Mouse (Mus musculus) CH12.LX (cell line): ENCODE measurements at regions not wholly inside any gene's neighbourhood (a gene's known extent, or its start where the extent isn't known, plus 50 kb on each side); places are given as distances from the start of the nearest gene placed in this dataset.
A peak's percentile ranks its signal among the peaks of the same experiment; 100 is the strongest.

Experiments
- DNase-seq: peaks from one replicate; pipeline ENCODE4 v3.0.0-alpha.2; 2013; ENCODE audit errors: extremely low read depth
- H3K27ac ChIP-seq: 2 replicates; pipeline ENCODE4 v1.5.1; 2012; ENCODE audit warnings: low read depth, mild to moderate bottlenecking, control low read depth, moderate library complexity; ENCODE audit not compliant: insufficient read depth
- H3K27me3 ChIP-seq: replicated peaks from 2 replicates; pipeline ENCODE3; 2012; ENCODE audit warnings: inconsistent platforms
- H3K36me3 ChIP-seq, 2 experiments: replicated peaks in 1 of 2; 2 replicates each; pipeline versions ENCODE3 to v1.6.1; 2012; ENCODE audit warnings: inconsistent platforms in 1 of 2, low read length in 1 of 2, mild to moderate bottlenecking in 1 of 2, mixed read lengths in 1 of 2, moderate library complexity in 1 of 2; ENCODE audit not compliant: control insufficient read depth in 1 of 2, insufficient read depth in 1 of 2
- H3K4me1 ChIP-seq, 2 experiments: 2 replicates each; pipeline ENCODE4 v1.6.1; 2012; ENCODE audit warnings: inconsistent platforms in 1 of 2, moderate library complexity in 1 of 2; ENCODE audit not compliant: insufficient read depth in 2 of 2, control insufficient read depth in 1 of 2
- H3K4me2 ChIP-seq: 2 replicates; pipeline ENCODE4 v1.6.1; 2012; ENCODE audit warnings: low read depth, mild to moderate bottlenecking, control low read depth; ENCODE audit not compliant: poor library complexity, insufficient read depth, severe bottlenecking
- H3K4me3 ChIP-seq, 3 experiments: fragments of 150-350 bp in 1 of 3; sonication (generic) in 1 of 3; replicated peaks in 1 of 3; 2 replicates each; pipeline versions ENCODE3 to v1.5.1; 2011 to 2012; ENCODE audit warnings: low read depth in 2 of 3, low read length in 2 of 3, mild to moderate bottlenecking in 2 of 3, moderate library complexity in 2 of 3, control low read depth in 1 of 3, improper control_type of control experiment in 1 of 3, inconsistent platforms in 1 of 3, mixed read lengths in 1 of 3; ENCODE audit not compliant: poor library complexity in 1 of 3
- H3K79me2 ChIP-seq: replicated peaks from 2 replicates; pipeline ENCODE4 v1.6.1; 2012; ENCODE audit warnings: mild to moderate bottlenecking, moderate library complexity; ENCODE audit not compliant: control insufficient read depth, poor library complexity, insufficient read depth, severe bottlenecking; ENCODE audit errors: extremely low read depth
- H3K9ac ChIP-seq: 2 replicates; pipeline ENCODE4 v1.6.1; 2012; ENCODE audit warnings: low read depth, mild to moderate bottlenecking, control low read depth, moderate library complexity; ENCODE audit not compliant: insufficient read depth
- H3K9me3 ChIP-seq: replicated peaks from 2 replicates; pipeline ENCODE3; 2012; ENCODE audit warnings: low read length, inconsistent platforms, mixed read lengths
- CHD1 ChIP-seq: IDR thresholded peaks from 2 replicates; pipeline ENCODE4 v1.6.1; 2012; ENCODE audit warnings: low read depth, low read length, improper control_type of control experiment, inconsistent platforms
- E2F4 ChIP-seq: IDR thresholded peaks from 2 replicates; pipeline ENCODE4 v1.6.1; 2011; ENCODE audit warnings: low read depth, low read length, improper control_type of control experiment; ENCODE audit not compliant: insufficient replicate concordance
- ELF1 ChIP-seq: IDR thresholded peaks from 2 replicates; pipeline ENCODE4 v1.6.1; 2014; ENCODE audit warnings: low read depth, mild to moderate bottlenecking, inconsistent platforms, low read length, improper control_type of control experiment
- EP300 ChIP-seq: IDR thresholded peaks from 2 replicates; pipeline ENCODE4 v1.6.1; 2011; ENCODE audit warnings: low read length, improper control_type of control experiment
- ETS1 ChIP-seq: conservative IDR thresholded peaks from 2 replicates; pipeline ENCODE4 v1.6.1; 2012; ENCODE audit warnings: low read depth, mild to moderate bottlenecking, inconsistent platforms, low read length, improper control_type of control experiment, moderate library complexity
- JUND ChIP-seq: conservative IDR thresholded peaks from 2 replicates; pipeline ENCODE4 v1.6.1; 2011; ENCODE audit warnings: low read depth, low read length, improper control_type of control experiment
- KAT2A ChIP-seq: IDR thresholded peaks from 2 replicates; pipeline ENCODE4 v1.6.1; 2012; ENCODE audit warnings: low read length, improper control_type of control experiment, inconsistent platforms; ENCODE audit not compliant: insufficient replicate concordance
- MAFK ChIP-seq: IDR thresholded peaks from 2 replicates; pipeline ENCODE4 v1.6.1; 2011; ENCODE audit warnings: low read length, improper control_type of control experiment; ENCODE audit not compliant: insufficient replicate concordance
- MAX ChIP-seq: IDR thresholded peaks from 2 replicates; pipeline ENCODE4 v1.6.1; 2011; ENCODE audit warnings: low read length, improper control_type of control experiment
- MXI1 ChIP-seq: IDR thresholded peaks from 2 replicates; pipeline ENCODE4 v1.6.1; 2011; ENCODE audit warnings: mild to moderate bottlenecking, low read depth, low read length, improper control_type of control experiment
- NELFE ChIP-seq: IDR thresholded peaks from 2 replicates; pipeline ENCODE4 v1.6.1; 2011; ENCODE audit warnings: low read depth, low read length, improper control_type of control experiment
- NRF1 ChIP-seq: IDR thresholded peaks from 2 replicates; pipeline ENCODE4 v1.6.1; 2014; ENCODE audit warnings: low read depth, mild to moderate bottlenecking, inconsistent platforms, low read length, improper control_type of control experiment, moderate library complexity
- PAX5 ChIP-seq: IDR thresholded peaks from 2 replicates; pipeline ENCODE4 v1.6.1; 2012; ENCODE audit warnings: low read length, inconsistent platforms, mixed read lengths
- POLR2A ChIP-seq: IDR thresholded peaks from 2 replicates; pipeline ENCODE4 v1.6.1; 2011; ENCODE audit warnings: low read depth, mild to moderate bottlenecking, improper control_type of control experiment, low read length
- SMC3 ChIP-seq: IDR thresholded peaks from 2 replicates; pipeline ENCODE4 v1.6.1; 2011; ENCODE audit warnings: low read depth, low read length, improper control_type of control experiment
- UBTF ChIP-seq: IDR thresholded peaks from 2 replicates; pipeline ENCODE4 v1.6.1; 2012; ENCODE audit warnings: low read depth, mild to moderate bottlenecking, inconsistent platforms, low read length, improper control_type of control experiment, moderate library complexity
- USF2 ChIP-seq: conservative IDR thresholded peaks from 2 replicates; pipeline ENCODE4 v1.6.1; 2011; ENCODE audit warnings: low read depth, low read length, improper control_type of control experiment
- ZC3H11A ChIP-seq: IDR thresholded peaks from 2 replicates; pipeline ENCODE4 v1.6.1; 2012; ENCODE audit warnings: low read depth, mild to moderate bottlenecking, inconsistent platforms, low read length, improper control_type of control experiment
- ZKSCAN1 ChIP-seq: IDR thresholded peaks from 2 replicates; pipeline ENCODE4 v1.6.1; 2012; ENCODE audit warnings: low read depth, inconsistent platforms, low read length, improper control_type of control experiment, borderline replicate concordance
- dilution Hi-C: fragments of 300-500 bp; cut with MboI; formaldehyde crosslinking; loops from 2 replicates; pipeline ENCODE4 v1.14.3; 2020; ENCODE audit warnings: low sequenced_read_pairs; ENCODE audit not compliant: extremely low pct_unique_long_range_greater_than_20kb, extremely low pct_ligation_motif_present
- in situ Hi-C: fragments of 300-500 bp; cut with MboI; formaldehyde crosslinking; loops from 3 replicates; pipeline ENCODE4 v1.14.3; 2019; ENCODE audit warnings: low sequenced_read_pairs, low pct_ligation_motif_present, low pct_unique_long_range_greater_than_20kb, mixed read lengths

DNA sequence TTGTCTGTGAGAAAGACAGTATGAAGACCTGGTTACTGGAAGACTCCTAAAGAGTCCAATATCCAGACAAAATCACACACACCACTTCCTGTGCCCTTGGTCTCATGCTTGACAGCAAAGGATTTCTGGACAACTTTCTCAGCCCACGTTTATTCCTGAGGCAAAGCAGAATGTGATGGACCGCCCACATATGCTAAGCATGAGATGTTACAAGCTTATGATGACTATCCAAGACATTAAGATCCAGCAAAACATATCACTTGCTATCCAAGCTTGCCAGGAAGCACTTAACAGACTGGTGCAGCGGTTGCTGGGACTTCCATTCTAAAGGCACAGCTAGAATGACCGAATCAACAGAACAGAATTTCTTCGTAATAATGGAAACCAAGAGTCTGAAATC is 133.6 kb downstream of the Mycn start:
- peaks cover 2 to 31% of the 10 kb centered on the region in 2 experiments; a peak in 3 of 4 replicates for H3K4me1 ChIP-seq
- no peaks in the 10 kb centered on the region for H3K9me3 ChIP-seq
- H3K27me3 ChIP-seq = no peaks in the 10 kb centered on the region
- in situ Hi-C loops = no loop called here
- dilution Hi-C loops = no loop called here
- H3K79me2 ChIP-seq = no peaks in the 10 kb centered on the region
- TF ChIP-seq KAT2A (no peak), USF2 (no peak), JUND (no peak), E2F4 (no peak), MAFK (no peak), ZKSCAN1 (no peak), SMC3 (no peak), UBTF (no peak), NELFE (no peak), PAX5 (no peak), ELF1 (no peak), ETS1 (no peak)
- H3K27ac ChIP-seq = no peak overlapping the region
- no peak for DNase-seq
- no peak overlapping the region for H3K4me3 ChIP-seq
- H3K36me3 ChIP-seq = no peaks in the 10 kb centered on the region
- H3K4me2 ChIP-seq = no peak overlapping the region
- no peak overlapping the region for H3K9ac ChIP-seq

DNA sequence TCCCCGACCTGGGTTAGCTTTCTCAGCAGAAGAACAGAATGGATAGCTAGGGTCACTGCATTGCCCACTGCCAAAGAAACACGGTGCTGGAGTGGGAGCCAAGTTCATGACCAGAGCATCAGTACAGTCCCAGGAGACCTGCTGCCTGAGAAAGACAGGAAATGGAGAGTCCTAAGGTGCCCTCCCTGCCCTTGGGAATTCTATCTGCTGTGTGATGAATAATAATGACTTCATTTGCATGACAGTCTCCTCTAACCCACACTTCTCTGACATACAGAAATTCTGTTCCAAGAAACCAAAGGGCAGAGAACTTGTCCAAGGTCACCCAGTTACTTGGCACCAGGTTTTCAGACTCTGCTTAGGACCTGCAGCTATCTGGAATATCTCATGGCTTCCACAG is 138.1 kb downstream of the Mycn start:
- no peak overlapping the region for H3K4me2 ChIP-seq
- in situ Hi-C loops = no loop called here
- dilution Hi-C loops = no loop called here
- DNase-seq = peak; percentile 64
- TF ChIP-seq MAX (no peak), MXI1 (no peak), CHD1 (no peak), EP300 (0 out of 2 replicates have a peak, but pooled peaks have one; percentile 17), ZC3H11A (no peak), SMC3 (no peak), NRF1 (no peak), POLR2A (no peak)
- no peak overlapping the region for H3K27ac ChIP-seq
- H3K4me3 ChIP-seq = no peak overlapping the region
- H3K9ac ChIP-seq = no peak overlapping the region
- no peaks in the 10 kb centered on the region for H3K36me3 ChIP-seq
- no peaks in the 10 kb centered on the region for H3K9me3 ChIP-seq
- no peaks in the 10 kb centered on the region for H3K27me3 ChIP-seq
- peaks cover 2 to 29% of the 10 kb centered on the region in 2 experiments; a peak in 3 of 4 replicates for H3K4me1 ChIP-seq
- H3K79me2 ChIP-seq = no peaks in the 10 kb centered on the region
